Mouse (Mus musculus): ENCODE results near the gene Med26. TPM values are rescaled to one million over a fixed set of nuclear protein-coding genes. Genes with fewer than 3 reads are reported as not detected.

Med26 gene
- polyA plus RNA-seq, 1 experiment, result 3.1 TPM

DNA sequence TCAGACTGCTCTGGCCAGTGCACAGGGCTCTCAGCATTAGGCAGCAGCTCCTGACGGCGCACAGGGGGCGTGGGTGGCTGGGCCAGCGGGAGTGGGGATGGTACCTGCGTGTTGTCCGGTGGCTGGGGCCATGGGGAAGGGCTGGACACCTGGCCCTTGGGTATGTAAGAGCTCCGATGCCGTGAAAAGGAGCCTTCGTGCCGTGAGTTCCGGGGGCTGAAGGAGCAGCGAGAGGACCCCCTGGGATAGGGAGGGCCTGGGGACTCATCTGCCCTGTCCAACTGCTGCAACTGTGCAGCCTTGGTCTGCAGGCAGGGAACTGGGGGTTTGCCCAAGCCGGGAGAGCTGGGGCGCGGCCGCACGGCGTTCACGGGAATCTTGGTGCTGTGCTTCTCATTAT lies 51.9 kb downstream of the Med26 start:
- TF ChIP-seq GATA1 (IDR thresholded peaks at IDR 0.05; ENCODE audit: low read length) (no peak), TAL1 (IDR thresholded peaks at IDR 0.05; ENCODE audit: low read length) (no peak)
- Histone ChIP-seq H3K27me3 (ENCODE audit: control insufficient read depth) (no peaks in the 10 kb centered on the region), H3K36me3 (ENCODE audit: control insufficient read depth) (peaks cover 72% of the 10 kb centered on the region), H3K4me1 (ENCODE audit: control insufficient read depth) (peaks cover 40% of the 10 kb centered on the region), H3K4me3 (replicated peaks) (no peak overlapping the region), H3K9me3 (ENCODE audit: control insufficient read depth, low read length) (no peaks in the 10 kb centered on the region)

DNA sequence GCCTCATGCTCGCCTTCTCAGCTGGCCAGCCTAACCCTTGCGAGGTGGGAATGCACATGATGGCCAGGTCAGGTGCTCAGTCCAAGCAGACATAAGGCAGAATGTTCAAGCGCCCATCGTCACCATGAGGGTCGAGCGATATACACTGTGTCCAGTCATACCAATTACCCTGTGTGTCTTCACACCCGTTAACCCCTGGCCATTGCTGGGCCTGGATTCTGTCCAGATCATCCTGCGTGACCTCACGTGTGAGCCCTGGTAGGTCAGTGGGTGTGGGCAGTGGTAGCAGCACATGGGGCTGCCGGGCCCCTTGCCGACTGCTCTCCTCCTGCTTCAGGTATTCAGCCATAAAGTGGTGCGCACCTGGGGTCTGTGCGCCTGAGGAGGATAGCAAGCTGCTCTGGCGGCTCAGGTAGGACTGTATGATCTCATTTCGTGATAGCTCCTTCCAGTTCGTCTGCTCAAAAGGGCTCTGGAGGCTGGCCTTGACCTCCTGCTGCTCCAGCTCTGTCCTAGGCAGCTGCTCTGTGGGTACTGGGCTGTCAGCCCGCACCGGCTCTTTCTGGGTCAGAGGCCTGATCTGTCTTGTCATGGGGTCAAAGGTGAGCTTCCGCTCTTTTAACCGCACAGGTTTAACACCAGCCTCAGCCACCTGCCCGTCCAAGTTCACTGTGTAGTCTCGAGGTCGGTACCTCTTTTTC lies 52.5 kb downstream of the Med26 start:
- Histone ChIP-seq H3K9me3 (ENCODE audit: control insufficient read depth, low read length) (no peaks in the 10 kb centered on the region), H3K36me3 (ENCODE audit: control insufficient read depth) (peaks cover 73% of the 10 kb centered on the region), H3K4me3 (replicated peaks) (no peak overlapping the region), H3K4me1 (ENCODE audit: control insufficient read depth) (peaks cover 43% of the 10 kb centered on the region), H3K27me3 (ENCODE audit: control insufficient read depth) (no peaks in the 10 kb centered on the region)
- no peak for TF ChIP-seq TAL1 (IDR thresholded peaks at IDR 0.05; ENCODE audit: low read length)
- TF ChIP-seq GATA1 (IDR thresholded peaks at IDR 0.05; ENCODE audit: low read length), result no peak

- Histone ChIP-seq H3K27me3 (ENCODE audit: control insufficient read depth) (no peaks in the 10 kb centered on the region), H3K36me3 (ENCODE audit: control insufficient read depth) (peaks cover 75% of the 10 kb centered on the region), H3K4me1 (ENCODE audit: control insufficient read depth) (peaks cover 59% of the 10 kb centered on the region), H3K9me3 (ENCODE audit: control insufficient read depth, low read length) (no peaks in the 10 kb centered on the region), H3K4me3 (replicated peaks) (peak overlapping the region; percentile 98)
- TF ChIP-seq TAL1 (IDR thresholded peaks at IDR 0.05; ENCODE audit: low read length) (no peak), GATA1 (IDR thresholded peaks at IDR 0.05; ENCODE audit: low read length) (no peak)
These were observed 54.7 kb downstream of the Med26 start for GRCm38 (mm10) chr8:72493381-72493780.

- peak overlapping the region; percentile 98 for H3K4me3 ChIP-seq (replicated peaks)
- H3K36me3 ChIP-seq (ENCODE audit: control insufficient read depth), result peaks cover 75% of the 10 kb centered on the region
- no peaks in the 10 kb centered on the region for H3K9me3 ChIP-seq (ENCODE audit: control insufficient read depth, low read length)
- no peaks in the 10 kb centered on the region for H3K27me3 ChIP-seq (ENCODE audit: control insufficient read depth)
- no peak for TF ChIP-seq GATA1 (IDR thresholded peaks at IDR 0.05; ENCODE audit: low read length)
- no peak for TF ChIP-seq TAL1 (IDR thresholded peaks at IDR 0.05; ENCODE audit: low read length)
- H3K4me1 ChIP-seq (ENCODE audit: control insufficient read depth), result peaks cover 59% of the 10 kb centered on the region
These were observed 55.4 kb downstream of the Med26 start for GRCm38 (mm10) chr8:72492622-72493081.

DNA sequence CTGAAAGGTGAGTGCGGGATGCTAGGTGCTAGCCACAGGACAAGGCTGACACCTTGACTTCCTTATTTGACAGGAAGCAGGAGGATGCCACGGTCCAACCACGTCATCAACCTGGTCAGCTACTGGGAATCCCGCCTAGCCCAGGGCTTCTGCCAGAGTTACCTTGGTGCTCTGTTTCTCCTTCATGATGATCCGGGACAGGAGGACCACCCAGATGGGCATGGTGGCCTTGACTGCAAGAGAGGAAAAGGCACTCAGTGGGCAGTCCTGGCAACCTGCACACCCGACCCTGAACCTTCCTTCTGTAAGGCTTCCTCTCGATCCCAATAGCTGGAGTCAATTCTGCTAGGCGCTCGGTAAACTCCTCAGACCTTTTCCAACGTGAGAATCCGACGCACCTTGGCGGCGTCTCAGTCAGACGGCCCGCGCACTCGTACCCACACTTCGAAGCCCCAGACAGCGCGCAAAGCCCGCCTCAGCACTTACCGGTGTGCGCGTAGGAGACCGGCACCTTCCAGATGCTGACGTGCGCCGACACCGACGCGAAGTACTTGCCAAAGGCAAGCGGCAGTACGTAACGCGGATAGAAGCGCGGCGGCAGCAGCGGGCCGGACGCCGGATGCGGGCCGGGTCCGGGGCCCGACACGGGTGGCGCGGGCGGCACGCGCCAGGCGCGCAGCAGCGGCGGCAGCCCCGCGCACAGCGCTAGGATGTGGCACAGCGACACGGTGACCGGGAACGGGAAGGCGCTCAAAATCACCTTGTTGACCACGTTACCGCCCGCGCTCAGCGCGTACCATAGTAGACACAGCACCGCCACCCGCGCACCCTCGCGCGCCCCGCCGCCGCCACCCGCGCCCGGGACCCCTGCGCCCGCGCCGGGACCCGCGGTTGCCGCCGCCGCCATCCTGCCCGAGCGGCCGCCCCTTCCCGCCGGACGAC lies 56.1 kb downstream of the Med26 start, which contains the start of gene Slc35e1:
TSS of gene Slc35e1 (minus strand) at position 935 of the 942 bp plus-strand sequence.
- H3K4me1 ChIP-seq (ENCODE audit: control insufficient read depth), result peaks cover 59% of the 10 kb centered on the region
- no peaks in the 10 kb centered on the region for H3K27me3 ChIP-seq (ENCODE audit: control insufficient read depth)
- peaks cover 75% of the 10 kb centered on the region for H3K36me3 ChIP-seq (ENCODE audit: control insufficient read depth)
- peak within 1 kb of the TSS; percentile 98 for H3K4me3 ChIP-seq (replicated peaks)
- TF ChIP-seq TAL1 (IDR thresholded peaks at IDR 0.05; ENCODE audit: low read length), result no peak
- no peak for TF ChIP-seq GATA1 (IDR thresholded peaks at IDR 0.05; ENCODE audit: low read length)
- H3K9me3 ChIP-seq (ENCODE audit: control insufficient read depth, low read length), result no peaks in the 10 kb centered on the region

GRCm38 (mm10) chr8:72491017-72491416 lies 57.1 kb downstream of the Med26 start:
- no peak for TF ChIP-seq TAL1 (IDR thresholded peaks at IDR 0.05; ENCODE audit: low read length)
- TF ChIP-seq GATA1 (IDR thresholded peaks at IDR 0.05; ENCODE audit: low read length), result no peak
- peak overlapping the region; percentile 98 for H3K4me3 ChIP-seq (replicated peaks)
- H3K9me3 ChIP-seq (ENCODE audit: control insufficient read depth, low read length), result no peaks in the 10 kb centered on the region

DNA sequence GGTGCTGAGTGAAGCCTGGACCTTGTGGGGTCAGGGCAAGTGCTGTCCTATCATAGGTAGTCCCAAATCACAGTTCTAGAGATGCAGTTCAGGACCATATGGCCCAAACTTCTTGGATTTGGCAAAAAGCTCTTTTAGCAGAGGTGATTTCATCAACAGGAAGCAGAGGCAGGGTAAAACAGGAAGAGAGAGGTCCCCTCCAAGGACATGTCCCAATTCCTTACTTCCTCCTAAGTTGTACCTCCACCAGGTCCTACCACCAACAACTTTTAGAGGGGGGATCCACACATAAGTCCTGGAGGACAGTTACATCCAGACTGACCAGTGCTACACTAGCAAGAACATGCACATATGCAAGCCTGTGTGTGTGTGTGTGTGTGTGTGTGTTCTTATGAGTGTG lies 61.1 kb downstream of the Med26 start:
- TF ChIP-seq GATA1 (IDR thresholded peaks at IDR 0.05; ENCODE audit: low read length) (no peak), TAL1 (IDR thresholded peaks at IDR 0.05; ENCODE audit: low read length) (no peak)
- Histone ChIP-seq H3K4me3 (replicated peaks) (no peak overlapping the region), H3K4me1 (ENCODE audit: control insufficient read depth) (peaks cover 33% of the 10 kb centered on the region), H3K27me3 (ENCODE audit: control insufficient read depth) (no peaks in the 10 kb centered on the region), H3K36me3 (ENCODE audit: control insufficient read depth) (peaks cover 93% of the 10 kb centered on the region), H3K9me3 (ENCODE audit: control insufficient read depth, low read length) (no peaks in the 10 kb centered on the region)

More at GRCm38 (mm10) chr8:72491017-72491416, 57.1 kb downstream of the Med26 start:
- Histone ChIP-seq H3K27me3 (ENCODE audit: control insufficient read depth) (no peaks in the 10 kb centered on the region), H3K36me3 (ENCODE audit: control insufficient read depth) (peaks cover 75% of the 10 kb centered on the region), H3K4me1 (ENCODE audit: control insufficient read depth) (peaks cover 58% of the 10 kb centered on the region)

- peaks cover 98% of the 10 kb centered on the region for H3K36me3 ChIP-seq (ENCODE audit: control insufficient read depth)
- no peak overlapping the region for H3K4me3 ChIP-seq (replicated peaks)
These were observed 62.4 kb downstream of the Med26 start for GRCm38 (mm10) chr8:72485456-72486199.

More at GRCm38 (mm10) chr8:72485456-72486199, 62.4 kb downstream of the Med26 start:
- peaks cover 20% of the 10 kb centered on the region for H3K4me1 ChIP-seq (ENCODE audit: control insufficient read depth)
- no peaks in the 10 kb centered on the region for H3K27me3 ChIP-seq (ENCODE audit: control insufficient read depth)
- no peaks in the 10 kb centered on the region for H3K9me3 ChIP-seq (ENCODE audit: control insufficient read depth, low read length)
- TF ChIP-seq GATA1 (IDR thresholded peaks at IDR 0.05; ENCODE audit: low read length) (no peak), TAL1 (IDR thresholded peaks at IDR 0.05; ENCODE audit: low read length) (no peak)
